Mouse (Mus musculus): ENCODE results near the gene Mgat5b. TPM values are rescaled to one million over a fixed set of nuclear protein-coding genes. Genes with fewer than 3 reads are reported as not detected.

Gene Mgat5b
- polyA plus RNA-seq, 1 experiment from 2014 or later = 2.3 TPM

DNA sequence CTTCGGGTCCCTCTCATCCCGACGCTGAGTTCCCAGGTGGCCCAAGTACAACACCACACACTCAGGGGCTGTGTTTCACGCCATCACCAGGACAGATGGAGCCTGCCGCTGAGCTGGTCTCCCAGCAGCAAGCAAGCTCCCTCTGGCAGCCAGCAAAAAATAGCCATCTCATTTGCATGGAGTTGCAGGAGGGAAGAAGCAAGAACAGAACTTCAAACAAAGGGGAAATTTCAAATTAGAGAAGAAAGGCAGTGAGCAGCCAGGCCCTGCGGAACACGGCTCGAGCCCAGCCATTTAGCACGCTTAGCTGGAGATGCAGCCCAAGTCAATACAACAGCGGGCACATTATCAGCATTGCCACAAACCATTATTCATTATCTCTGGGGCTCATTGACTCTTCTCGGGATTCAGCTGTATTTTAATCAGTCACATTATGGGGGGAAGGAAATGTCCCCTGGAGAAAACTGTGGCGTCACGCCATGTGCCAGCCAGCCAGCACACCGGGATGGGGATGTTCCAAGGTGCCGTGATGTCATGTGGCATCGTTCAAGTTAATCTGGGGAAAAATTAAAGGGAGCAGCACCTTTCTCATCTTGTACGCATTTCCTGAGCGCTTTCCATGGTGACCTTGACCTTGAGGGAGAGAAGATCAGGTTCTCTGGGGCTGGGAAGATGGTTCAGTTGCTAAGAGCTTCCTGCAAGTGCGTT, 110.4 kb downstream of the Mgat5b start:
- Histone ChIP-seq H3K36me3 (replicated peaks) (no peaks in the 10 kb centered on the region), H3K4me3 (no peak overlapping the region), H3K27ac (replicated peaks) (peak overlapping the region; percentile 51; the same call in 1 of the 2 replicates), H3K4me1 (peaks cover 22% of the 10 kb centered on the region), H3K9me3 (0 out of 2 replicates have a peak, but pooled peaks cover 2% of the 10 kb centered on the region), H3K27me3 (replicated peaks; ENCODE audit: low read depth, poor library complexity, severe bottlenecking) (peaks cover 21% of the 10 kb centered on the region)
- DNase-seq (ENCODE audit: low spot score) = no peak
- 72% methylated on average over 19 of the region's 19 CpGs for WGBS

- peaks cover 21% of the 10 kb centered on the region for H3K27me3 ChIP-seq (replicated peaks; ENCODE audit: low read depth, poor library complexity, severe bottlenecking)
- 0 out of 2 replicates have a peak, but pooled peaks cover 2% of the 10 kb centered on the region for H3K9me3 ChIP-seq
- H3K27ac ChIP-seq (replicated peaks) = no peak overlapping the region
- no peaks in the 10 kb centered on the region for H3K36me3 ChIP-seq (replicated peaks)
- peaks cover 22% of the 10 kb centered on the region for H3K4me1 ChIP-seq
- no peak overlapping the region for H3K4me3 ChIP-seq
- WGBS = 87% methylated on average over 3 of the region's 3 CpGs
- DNase-seq (ENCODE audit: low spot score) = no peak
Measured at GRCm38 (mm10) chr11:117029569-117029955, 110.9 kb downstream of the Mgat5b start.

- Histone ChIP-seq H3K27ac (replicated peaks) (no peak overlapping the region), H3K4me3 (no peak overlapping the region), H3K36me3 (replicated peaks) (no peaks in the 10 kb centered on the region), H3K9me3 (0 out of 2 replicates have a peak, but pooled peaks cover 2% of the 10 kb centered on the region), H3K27me3 (replicated peaks; ENCODE audit: low read depth, poor library complexity, severe bottlenecking) (peaks cover 21% of the 10 kb centered on the region), H3K4me1 (peaks cover 22% of the 10 kb centered on the region)
- no peak for DNase-seq (ENCODE audit: low spot score)
- 60% methylated on average over 3 of the region's 3 CpGs for WGBS
Measured at GRCm38 (mm10) chr11:117030018-117030417, 111.4 kb downstream of the Mgat5b start.

DNA sequence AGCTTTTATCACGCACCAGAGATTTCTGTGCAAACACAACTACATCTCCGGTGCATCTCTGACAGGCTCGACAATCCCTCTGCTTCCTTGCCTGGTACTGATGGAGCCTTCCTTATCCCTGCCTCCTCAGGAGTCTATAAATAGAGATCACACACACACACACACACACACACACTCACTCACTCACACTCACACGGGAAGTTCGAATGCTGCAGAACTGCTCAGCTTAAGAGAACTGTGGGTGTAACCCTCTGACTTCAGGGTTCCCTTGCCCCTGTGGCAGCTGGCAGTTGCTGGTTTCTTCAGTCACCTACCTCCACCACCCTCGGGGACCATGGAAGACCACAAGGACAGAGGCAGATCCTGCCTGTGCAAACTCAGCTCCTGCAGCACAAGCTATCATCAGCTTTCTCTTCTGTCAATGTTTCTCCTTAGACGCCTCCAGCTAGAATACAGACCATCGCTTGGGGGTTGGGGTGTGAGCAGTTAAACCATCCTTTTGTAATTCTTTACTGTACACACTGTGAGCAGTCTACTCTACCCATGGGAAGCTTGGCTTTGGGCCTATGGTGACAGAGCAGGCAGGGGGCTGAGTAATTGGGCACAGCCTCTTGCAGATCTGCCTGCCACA, 111.9 kb downstream of the Mgat5b start:
- no peak overlapping the region for H3K27ac ChIP-seq (replicated peaks)
- H3K9me3 ChIP-seq = 0 out of 2 replicates have a peak, but pooled peaks cover 2% of the 10 kb centered on the region
- no peak for DNase-seq (ENCODE audit: low spot score)
- no peak overlapping the region for H3K4me3 ChIP-seq
- peaks cover 21% of the 10 kb centered on the region for H3K27me3 ChIP-seq (replicated peaks; ENCODE audit: low read depth, poor library complexity, severe bottlenecking)
- WGBS = 71% methylated on average over 8 of the region's 8 CpGs
- peaks cover 22% of the 10 kb centered on the region for H3K4me1 ChIP-seq
- no peaks in the 10 kb centered on the region for H3K36me3 ChIP-seq (replicated peaks)

- 0 out of 2 replicates have a peak, but pooled peaks cover 2% of the 10 kb centered on the region for H3K9me3 ChIP-seq
- no peak overlapping the region for H3K4me3 ChIP-seq
- WGBS = 28% methylated on average over 4 of the region's 4 CpGs
- H3K36me3 ChIP-seq (replicated peaks) = no peaks in the 10 kb centered on the region
- no peak for DNase-seq (ENCODE audit: low spot score)
- H3K4me1 ChIP-seq = peaks cover 25% of the 10 kb centered on the region
- peaks cover 24% of the 10 kb centered on the region for H3K27me3 ChIP-seq (replicated peaks; ENCODE audit: low read depth, poor library complexity, severe bottlenecking)
- no peak overlapping the region for H3K27ac ChIP-seq (replicated peaks)
Measured at GRCm38 (mm10) chr11:117031249-117031648, 112.6 kb downstream of the Mgat5b start.

- no peak for DNase-seq (ENCODE audit: low spot score)
- peaks cover 38% of the 10 kb centered on the region for H3K4me1 ChIP-seq
- H3K27me3 ChIP-seq (replicated peaks; ENCODE audit: low read depth, poor library complexity, severe bottlenecking) = peaks cover 16% of the 10 kb centered on the region
- 70% methylated on average over 11 of the region's 11 CpGs for whole genome bisulfite sequencing
- 0 out of 2 replicates have a peak, but pooled peaks cover 2% of the 10 kb centered on the region for H3K9me3 ChIP-seq
- no peak overlapping the region for H3K27ac ChIP-seq (replicated peaks)
- H3K36me3 ChIP-seq (replicated peaks) = no peaks in the 10 kb centered on the region
- no peak overlapping the region for H3K4me3 ChIP-seq
Measured at GRCm38 (mm10) chr11:117035661-117036336, 117.1 kb downstream of the Mgat5b start.

Other genes starting within 250 kb of the Mgat5b start
- gene St6galnac1, start 143.4 kb upstream of the Mgat5b start, polyA plus RNA-seq (2016; fragmentation: Nextera tagmentation; extraction: Ambion mirVana) = not detected in 2 replicates
- gene Mxra7, start 90.8 kb upstream of the Mgat5b start, polyA plus RNA-seq (2016; fragmentation: Nextera tagmentation; extraction: Ambion mirVana) = 18.1 and 23.2 TPM in 2 replicates
- gene Mettl23, start 75.6 kb upstream of the Mgat5b start, polyA plus RNA-seq (2016; fragmentation: Nextera tagmentation; extraction: Ambion mirVana) = 56.9 and 58.1 TPM in 2 replicates
- 88.3 and 97.5 TPM in 2 replicates for gene Jmjd6, start 75.4 kb upstream of the Mgat5b start, polyA plus RNA-seq (2016; fragmentation: Nextera tagmentation; extraction: Ambion mirVana)
- gene Mfsd11, start 66.4 kb upstream of the Mgat5b start, polyA plus RNA-seq (2016; fragmentation: Nextera tagmentation; extraction: Ambion mirVana) = 23.8 and 26.8 TPM in 2 replicates
- 890 and 902 TPM in 2 replicates for gene Srsf2, start 65.8 kb upstream of the Mgat5b start, polyA plus RNA-seq (2016; fragmentation: Nextera tagmentation; extraction: Ambion mirVana)
- 50.6 and 51.8 TPM in 2 replicates for gene Sec14l1, start 196.3 kb downstream of the Mgat5b start, polyA plus RNA-seq (2016; fragmentation: Nextera tagmentation; extraction: Ambion mirVana)